Mouse (Mus musculus) subcutaneous adipose tissue, adult 2 months (tissue): Measurements from ENCODE around the gene Mylpf. TPM values are rescaled to one million over a fixed set of nuclear protein-coding genes. Genes with fewer than 3 reads are reported as not detected.

ENCODE experiments used
- polyA plus RNA-seq: library from polyadenylated mRNA; depleted of rRNA; stranded (reverse); fragments of >200 nt; gene quantifications from 2 replicates; pipeline ENCODE4 v1.2.3, GENCODE M21; 2012; ENCODE audit warnings: low replicate concordance; rRNA removed

The Mylpf gene
- 1.3 and 1.5 TPM in 2 replicates for polyA plus RNA-seq

GRCm38 (mm10) chr7:127208553-127209438 is at the start of gene Mylpf:
Mylpf (plus strand) TSS chr7:127208890.

GRCm38 (mm10) chr7:127195544-127196295 is 13.0 kb upstream of the Mylpf start, which contains the start of gene Cd2bp2:
Cd2bp2 (minus strand) TSS chr7:127196050.

GRCm38 (mm10) chr7:127208295-127208552 is 466 bp upstream of the Mylpf start, which contains the start of gene Tbc1d10b:
Tbc1d10b (minus strand) TSS chr7:127208468.

GRCm38 (mm10) chr7:127232622-127233367 is 24.1 kb downstream of the Mylpf start, which contains the start of the genes Zfp553 and Sept1:
Zfp553 (plus strand) TSS chr7:127233061.
Sept1 (minus strand) TSS chr7:127233130.

DNA sequence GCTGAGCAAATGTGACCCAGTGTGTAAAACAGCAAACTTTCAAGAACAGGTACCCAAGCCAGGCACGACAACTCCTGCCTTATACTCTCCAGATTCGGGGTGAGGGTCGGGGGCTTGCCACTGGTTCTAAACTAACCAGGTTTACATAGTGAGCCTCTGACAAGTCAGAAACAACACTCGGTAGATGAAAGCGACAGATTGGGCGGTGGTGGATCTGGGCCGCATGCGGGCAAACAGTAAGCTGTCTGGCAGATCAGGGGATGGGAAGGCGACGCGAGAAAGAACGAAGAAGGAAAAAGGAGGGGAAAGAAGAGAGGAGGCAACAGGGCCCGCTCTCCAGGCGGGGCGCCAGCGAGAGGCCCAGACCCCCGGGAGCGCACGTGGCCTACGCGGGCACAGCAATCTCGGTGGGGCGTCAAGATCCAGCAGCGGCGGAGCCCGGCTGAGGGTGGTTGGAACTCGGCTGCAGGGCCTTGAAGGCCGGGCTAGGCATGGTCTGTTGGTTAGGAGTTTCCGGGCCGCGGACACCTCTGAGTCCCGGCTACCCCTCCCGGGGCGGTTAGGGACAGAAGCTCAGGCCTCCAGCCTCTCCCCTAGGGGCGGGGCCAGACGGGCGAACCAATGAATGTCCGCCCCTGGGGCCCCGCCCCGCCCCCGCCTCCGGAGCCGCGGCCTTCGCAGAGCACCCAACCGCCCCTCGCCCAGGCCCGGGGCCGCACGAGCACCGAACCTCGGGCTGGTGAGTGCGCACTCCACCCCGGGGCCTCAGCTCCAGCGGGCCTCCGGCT is 35.4 kb downstream of the Mylpf start, which contains the start of gene Zfp771:
Gene Zfp771, plus strand, starts transcription at position 405 of the 788 bp plus-strand sequence.

GRCm38 (mm10) chr7:127260309-127261111 is 51.8 kb downstream of the Mylpf start, which contains the start of gene Dctpp1:
Dctpp1 (minus strand) TSS chr7:127260709.

Other genes with a start within 250 kb of the Mylpf start
- gene Cdipt, start 233.0 kb upstream of the Mylpf start, polyA plus RNA-seq = 205 and 302 TPM in 2 replicates
- 2.7 and 3.1 TPM in 2 replicates for gene Cdiptos, start 232.8 kb upstream of the Mylpf start, polyA plus RNA-seq
- gene Mvp, start 194.3 kb upstream of the Mylpf start, polyA plus RNA-seq = 93.7 and 103 TPM in 2 replicates
- 5.3 and 7.1 TPM in 2 replicates for gene Pagr1b, start 192.4 kb upstream of the Mylpf start, polyA plus RNA-seq
- gene Pagr1a, start 191.5 kb upstream of the Mylpf start, polyA plus RNA-seq = 2.6 and 5.8 TPM in 2 replicates
- 25.7 and 62.7 TPM in 2 replicates for gene Gm42742, start 187.8 kb upstream of the Mylpf start, polyA plus RNA-seq
- gene Prrt2, start 187.7 kb upstream of the Mylpf start, polyA plus RNA-seq = 17.9 and 35.3 TPM in 2 replicates
- 90.8 and 204 TPM in 2 replicates for gene Maz, start 181.9 kb upstream of the Mylpf start, polyA plus RNA-seq
- 2.1 and 9.3 TPM in 2 replicates for gene Kif22, start 166.4 kb upstream of the Mylpf start, polyA plus RNA-seq
- gene Zg16, start 121.6 kb upstream of the Mylpf start, polyA plus RNA-seq = 0.37 and 0.99 TPM in 2 replicates
- gene AI467606, start 117.5 kb upstream of the Mylpf start, polyA plus RNA-seq = 9.6 and 14.6 TPM in 2 replicates
- 1.3 and 3.4 TPM in 2 replicates for gene Qprt, start 86.7 kb upstream of the Mylpf start, polyA plus RNA-seq
- 2.4 and 3.1 TPM in 2 replicates for gene Spn, start 71.1 kb upstream of the Mylpf start, polyA plus RNA-seq
- gene Cd2bp2, start 12.8 kb upstream of the Mylpf start, polyA plus RNA-seq = 26.3 and 45.0 TPM in 2 replicates
- 29.5 and 47.5 TPM in 2 replicates for gene Tbc1d10b, start 422 bp upstream of the Mylpf start, polyA plus RNA-seq
- gene Zfp553, start 24.2 kb downstream of the Mylpf start, polyA plus RNA-seq = 5.3 and 22.2 TPM in 2 replicates
- gene Sept1, start 24.2 kb downstream of the Mylpf start, polyA plus RNA-seq = 18.4 and 23.6 TPM in 2 replicates
- gene Zfp771, start 35.4 kb downstream of the Mylpf start, polyA plus RNA-seq = 43.2 and 112 TPM in 2 replicates
- gene Dctpp1, start 51.8 kb downstream of the Mylpf start, polyA plus RNA-seq = 47.0 and 71.1 TPM in 2 replicates
- 30.3 and 33.1 TPM in 2 replicates for gene Sephs2, start 65.2 kb downstream of the Mylpf start, polyA plus RNA-seq
- gene Itgal, start 87.4 kb downstream of the Mylpf start, polyA plus RNA-seq = 5.0 and 11.6 TPM in 2 replicates
- gene Zfp768, start 136.7 kb downstream of the Mylpf start, polyA plus RNA-seq = 24.9 and 37.2 TPM in 2 replicates
- 5.7 and 10.7 TPM in 2 replicates for gene Zfp747, start 167.2 kb downstream of the Mylpf start, polyA plus RNA-seq
- 2.8 and 5.8 TPM in 2 replicates for gene 9130019O22Rik, start 178.3 kb downstream of the Mylpf start, polyA plus RNA-seq
- gene E430018J23Rik, start 184.7 kb downstream of the Mylpf start, polyA plus RNA-seq = 4.3 and 9.6 TPM in 2 replicates
- 5.8 and 8.7 TPM in 2 replicates for gene Zfp764, start 197.9 kb downstream of the Mylpf start, polyA plus RNA-seq
- gene Zfp688, start 213.2 kb downstream of the Mylpf start, polyA plus RNA-seq = 17.0 and 24.9 TPM in 2 replicates
- gene Zfp689, start 240.3 kb downstream of the Mylpf start, polyA plus RNA-seq = 2.5 and 5.1 TPM in 2 replicates